Mouse (Mus musculus) left cerebral cortex, adult 8-10 months (tissue): ENCODE data around the gene Ccdc188. TPM values are rescaled to one million over a fixed set of nuclear protein-coding genes. Genes with fewer than 3 reads are reported as not detected.

Source experiments
- DNase-seq, 2 experiments: peaks; one replicate each; pipeline ENCODE4 v3.0.0; 2022; ENCODE audit warnings: low spot score in 2 of 2
- total RNA-seq, 4 experiments: library from RNA; stranded (reverse); gene quantifications; 2 replicates each; pipeline ENCODE4 v1.2.4; 2022

The Ccdc188 gene
- total RNA-seq, 4 experiments from 2014 or later = not detected

DNA sequence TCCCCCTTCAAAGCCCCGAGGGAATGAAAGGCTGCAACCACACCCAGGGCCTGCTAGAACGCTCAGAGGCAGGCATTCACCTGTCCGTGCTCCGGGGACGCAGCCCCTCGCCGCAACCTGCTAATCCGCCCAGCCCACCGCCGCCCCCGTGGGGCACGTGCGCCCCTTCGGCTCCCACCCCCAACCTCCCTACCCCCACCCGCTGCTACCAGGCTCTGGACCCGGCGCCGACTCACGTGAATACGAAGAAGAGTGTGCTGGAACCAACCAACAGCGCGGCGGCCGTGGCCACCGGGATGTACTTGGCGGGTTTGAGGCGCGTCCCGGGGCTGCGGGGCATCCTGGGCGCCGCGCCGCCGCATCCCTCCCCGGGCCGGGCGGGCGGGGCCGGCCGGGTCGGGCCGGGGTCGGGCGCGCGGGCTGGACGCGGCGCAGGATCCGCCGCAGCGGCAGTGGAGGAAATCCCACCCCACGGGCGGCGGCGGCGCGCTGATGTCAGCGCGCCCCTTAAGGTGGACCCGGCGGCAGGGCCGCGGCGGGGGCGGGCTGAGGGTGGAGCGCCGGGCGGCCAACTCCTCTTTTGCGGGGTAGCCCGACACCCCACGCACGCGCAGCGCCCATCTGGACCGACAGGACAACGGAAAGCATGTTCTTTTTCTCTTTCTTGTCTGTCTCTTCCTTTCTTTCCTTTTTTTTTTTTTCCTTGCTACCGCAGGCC lies 17.2 kb downstream of the Ccdc188 start, which contains the start of gene Zdhhc8:
TSS of gene Zdhhc8 (minus strand) at position 466 of the 718 bp plus-strand sequence.
- peak; percentile 67 to 73 for DNase-seq

DNA sequence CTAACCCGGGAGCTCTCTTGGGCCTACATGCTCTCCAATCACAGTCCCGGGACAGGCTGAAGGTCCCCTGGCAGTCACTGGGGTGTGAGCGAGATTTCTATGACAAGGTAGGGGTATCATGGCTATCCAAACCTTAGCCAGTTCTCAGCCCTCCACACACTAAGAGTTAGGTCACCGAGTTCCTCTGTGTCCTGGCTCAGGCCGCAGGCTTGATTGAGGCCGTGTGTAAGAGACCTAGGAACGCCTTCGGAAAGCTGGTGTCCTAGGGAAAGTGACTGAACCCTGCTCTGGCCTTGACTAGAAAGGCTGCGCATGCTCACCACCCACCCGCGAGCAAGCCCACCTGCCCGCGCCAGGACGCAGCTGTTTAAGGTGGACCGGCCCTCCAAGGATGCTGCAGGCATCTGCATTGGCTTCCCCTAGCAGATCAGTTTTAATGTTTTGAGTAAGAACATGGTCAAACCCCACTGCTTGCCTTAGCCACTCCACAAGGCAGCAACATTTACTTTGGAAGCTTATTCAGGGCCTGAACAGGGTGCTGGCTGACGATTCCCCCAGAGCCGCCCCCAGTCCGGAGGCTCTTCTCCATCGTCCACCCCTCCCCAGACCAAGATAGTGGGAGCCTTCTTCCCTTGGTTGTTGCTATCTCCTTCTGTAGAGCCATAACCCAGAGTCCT lies 17.8 kb downstream of the Ccdc188 start:
- peak in 1 of 2 experiments; percentile 66 for DNase-seq

DNA sequence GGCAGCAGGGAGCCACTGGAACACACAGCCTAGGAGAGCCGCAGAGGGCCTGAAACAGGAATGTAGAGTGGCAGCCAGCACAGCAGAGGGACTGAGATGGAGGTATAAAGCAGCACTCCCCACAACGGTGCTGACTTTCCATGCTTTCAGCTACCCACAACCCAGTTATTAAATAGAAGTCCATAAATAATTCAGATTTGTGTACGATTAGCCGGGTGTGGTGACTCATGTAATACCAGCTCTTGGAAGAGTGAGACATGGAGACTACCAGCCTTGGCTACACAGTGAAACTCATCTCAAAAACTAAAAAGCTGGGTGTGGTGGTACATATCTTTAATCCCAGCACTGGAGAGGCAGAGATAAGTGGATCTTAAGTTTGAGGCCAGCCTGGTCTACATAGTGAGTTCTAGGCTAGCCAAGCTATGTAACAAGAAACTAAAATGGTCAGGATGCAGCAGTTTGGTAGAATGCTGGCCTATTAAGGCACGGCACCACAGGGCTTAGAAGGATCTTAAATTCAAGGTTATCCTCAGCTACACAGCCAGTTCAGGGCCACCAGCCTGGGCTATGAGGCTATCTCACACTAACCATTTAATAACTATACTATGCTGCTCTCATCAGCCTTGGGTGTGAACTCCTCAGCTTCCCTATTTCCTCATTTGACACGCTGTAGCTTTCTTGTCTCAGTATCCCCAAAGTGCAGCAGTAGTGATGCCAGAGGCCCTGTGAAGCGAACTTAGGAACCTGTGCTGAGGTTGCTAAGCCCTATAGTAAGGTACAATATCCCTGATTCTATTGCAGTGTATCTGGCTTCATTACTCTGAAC lies 19.2 kb downstream of the Ccdc188 start:
- no peak for DNase-seq

DNA sequence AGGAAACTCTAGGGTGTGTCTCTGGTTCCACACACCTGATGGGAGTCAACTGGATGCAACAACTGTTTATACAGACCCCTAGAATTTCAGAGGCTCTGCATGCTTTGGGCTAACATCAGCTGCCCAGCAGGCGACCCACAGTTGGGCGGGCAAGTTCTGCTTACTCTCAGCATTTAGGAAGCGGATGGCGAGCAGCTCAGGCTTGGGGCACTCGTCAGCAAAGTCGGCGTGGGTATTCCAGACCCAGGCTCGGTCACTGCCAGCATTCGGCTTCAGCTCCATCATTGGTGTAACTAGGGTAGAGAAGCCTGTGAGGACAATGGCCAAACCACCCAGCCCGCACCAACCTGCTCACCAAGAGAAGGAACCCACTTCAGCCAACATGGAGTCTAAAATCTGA lies 23.9 kb downstream of the Ccdc188 start:
- DNase-seq = no peak

DNA sequence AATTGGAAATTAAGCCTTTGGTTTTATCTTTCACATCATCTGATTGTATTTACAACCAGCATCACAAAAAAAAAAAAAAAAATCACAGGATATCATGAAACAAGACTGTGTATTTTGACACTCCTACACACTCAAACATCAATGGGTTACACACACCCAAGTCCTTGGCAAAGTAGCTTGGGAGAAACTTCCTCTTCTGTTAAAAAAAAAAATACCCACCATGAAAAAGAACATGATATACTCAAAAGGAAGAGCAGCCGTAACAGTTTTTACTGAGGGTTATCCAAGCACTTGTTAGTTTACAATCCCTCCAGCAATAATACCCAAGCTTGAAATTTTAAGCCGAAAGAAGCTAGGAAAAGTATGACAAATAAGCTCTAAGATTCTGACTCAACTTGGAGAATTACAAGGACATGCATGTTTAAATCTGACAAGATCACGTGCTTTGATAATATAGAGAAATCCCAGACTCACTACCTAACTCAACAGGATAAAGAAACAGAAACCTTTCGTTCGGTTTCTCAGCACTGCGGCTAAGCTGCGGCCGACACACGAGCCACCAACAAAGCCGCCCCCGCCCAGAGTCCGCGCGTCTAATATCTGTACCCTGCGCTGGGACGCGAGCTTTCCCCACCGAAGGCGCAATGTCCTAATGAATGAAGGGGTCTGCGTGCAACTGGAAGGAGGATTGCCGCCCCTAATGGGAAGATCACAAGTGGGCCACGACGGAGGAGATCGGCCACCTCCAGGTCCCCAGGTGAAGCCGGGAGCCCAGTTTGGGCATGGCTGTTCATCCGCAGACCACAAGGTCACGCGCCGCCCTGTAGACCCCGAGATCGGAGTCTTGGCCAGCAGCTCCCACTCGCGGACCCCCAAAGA lies 30.1 kb downstream of the Ccdc188 start:
- DNase-seq = no peak

DNA sequence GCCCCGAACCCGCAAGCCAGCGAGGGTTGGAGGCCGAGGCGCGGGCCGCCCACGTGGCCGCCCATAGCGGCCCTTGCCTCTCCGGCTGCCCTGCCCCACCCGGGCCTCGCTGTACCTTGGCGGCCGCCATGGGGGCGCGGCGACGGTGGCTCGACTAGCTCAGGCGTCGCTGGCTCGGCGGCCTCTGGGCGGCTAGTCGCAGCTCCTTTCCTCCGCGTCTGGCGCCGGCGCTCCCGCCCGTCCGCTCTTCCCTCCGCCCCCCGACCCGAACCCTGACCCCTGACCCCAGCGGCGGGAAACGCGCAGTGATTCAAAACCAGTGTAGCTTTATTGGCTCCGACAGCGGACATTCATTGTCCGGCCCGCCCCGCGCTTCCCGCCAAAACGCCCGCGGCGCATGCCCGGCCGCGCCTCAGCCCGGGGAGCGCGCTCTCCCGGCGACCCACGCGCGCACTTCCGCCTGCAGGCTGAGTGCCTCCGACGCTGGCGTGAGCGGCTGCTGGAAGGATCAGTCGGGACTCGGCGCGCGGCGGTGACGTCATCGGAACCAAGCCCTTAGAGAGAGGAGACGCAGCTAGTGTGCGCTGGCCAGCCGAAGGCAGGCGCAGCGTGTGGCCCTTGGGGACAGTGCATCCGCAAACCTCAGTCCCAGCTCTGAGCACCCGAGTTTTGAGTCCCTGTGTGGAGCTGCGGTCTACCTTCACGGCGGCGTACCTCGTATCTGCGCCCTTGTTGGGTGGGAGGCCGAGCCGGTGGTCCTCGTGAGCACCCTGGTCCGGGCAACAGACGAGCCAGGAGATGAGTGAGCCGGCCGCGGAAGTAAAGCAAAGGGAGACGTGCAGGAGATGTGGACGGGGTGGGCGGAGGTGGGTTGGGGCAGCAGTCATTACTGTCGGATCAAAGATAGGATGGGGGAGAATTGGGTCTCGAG lies 31.0 kb downstream of the Ccdc188 start, which contains the start of the genes Trmt2a and Ranbp1:
TSS of gene Trmt2a (plus strand) at position 247 of the 931 bp plus-strand sequence.
TSS of gene Ranbp1 (minus strand) at position 300 of the 931 bp plus-strand sequence.
- DNase-seq = peak; percentile 99

DNA sequence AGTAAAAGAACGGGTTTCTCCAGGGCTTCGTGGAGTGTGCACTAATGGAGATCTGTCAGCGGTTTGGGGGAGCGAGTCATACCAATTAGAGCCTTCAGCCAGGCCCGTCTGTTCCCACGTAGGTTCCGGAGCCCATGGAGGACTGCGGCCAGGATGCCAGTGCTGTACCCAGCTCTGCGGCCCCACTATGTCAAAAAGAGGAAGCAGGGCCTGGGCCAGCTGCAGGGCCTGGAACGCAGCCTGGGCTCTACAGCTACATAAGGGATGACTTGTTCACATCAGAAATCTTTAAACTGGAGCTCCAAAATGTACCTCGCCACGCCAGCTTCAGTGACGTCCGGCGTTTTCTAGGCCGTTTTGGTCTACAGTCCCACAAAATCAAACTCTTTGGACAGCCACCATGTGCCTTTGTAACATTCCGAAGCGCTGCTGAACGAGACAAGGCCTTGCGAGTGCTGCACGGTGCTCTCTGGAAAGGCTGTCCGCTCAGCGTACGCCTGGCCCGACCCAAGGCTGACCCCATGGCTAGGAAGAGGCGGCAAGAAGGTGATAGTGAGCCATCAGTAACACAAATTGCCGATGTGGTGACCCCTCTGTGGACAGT lies 31.8 kb downstream of the Ccdc188 start:
- peak; percentile 38 to 42 for DNase-seq

DNA sequence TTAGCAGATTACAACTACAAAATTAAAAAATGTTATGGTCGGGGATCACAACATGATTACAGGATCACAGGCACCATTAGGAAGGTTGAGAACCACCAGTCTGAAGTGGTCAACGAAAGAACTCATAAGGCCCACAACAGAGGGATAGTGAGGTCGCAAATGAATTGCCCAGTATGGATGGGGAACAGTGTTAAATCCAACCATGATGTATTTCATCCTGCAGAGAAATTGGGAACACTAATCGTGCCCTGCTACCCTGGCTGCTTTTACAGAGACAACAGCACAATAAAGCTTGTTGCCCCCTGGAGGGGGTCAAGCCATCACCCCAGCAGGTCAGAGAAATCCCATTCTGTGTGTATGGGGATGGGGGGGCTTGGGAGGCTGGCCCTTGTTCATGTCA lies 32.6 kb downstream of the Ccdc188 start:
- DNase-seq = no peak

DNA sequence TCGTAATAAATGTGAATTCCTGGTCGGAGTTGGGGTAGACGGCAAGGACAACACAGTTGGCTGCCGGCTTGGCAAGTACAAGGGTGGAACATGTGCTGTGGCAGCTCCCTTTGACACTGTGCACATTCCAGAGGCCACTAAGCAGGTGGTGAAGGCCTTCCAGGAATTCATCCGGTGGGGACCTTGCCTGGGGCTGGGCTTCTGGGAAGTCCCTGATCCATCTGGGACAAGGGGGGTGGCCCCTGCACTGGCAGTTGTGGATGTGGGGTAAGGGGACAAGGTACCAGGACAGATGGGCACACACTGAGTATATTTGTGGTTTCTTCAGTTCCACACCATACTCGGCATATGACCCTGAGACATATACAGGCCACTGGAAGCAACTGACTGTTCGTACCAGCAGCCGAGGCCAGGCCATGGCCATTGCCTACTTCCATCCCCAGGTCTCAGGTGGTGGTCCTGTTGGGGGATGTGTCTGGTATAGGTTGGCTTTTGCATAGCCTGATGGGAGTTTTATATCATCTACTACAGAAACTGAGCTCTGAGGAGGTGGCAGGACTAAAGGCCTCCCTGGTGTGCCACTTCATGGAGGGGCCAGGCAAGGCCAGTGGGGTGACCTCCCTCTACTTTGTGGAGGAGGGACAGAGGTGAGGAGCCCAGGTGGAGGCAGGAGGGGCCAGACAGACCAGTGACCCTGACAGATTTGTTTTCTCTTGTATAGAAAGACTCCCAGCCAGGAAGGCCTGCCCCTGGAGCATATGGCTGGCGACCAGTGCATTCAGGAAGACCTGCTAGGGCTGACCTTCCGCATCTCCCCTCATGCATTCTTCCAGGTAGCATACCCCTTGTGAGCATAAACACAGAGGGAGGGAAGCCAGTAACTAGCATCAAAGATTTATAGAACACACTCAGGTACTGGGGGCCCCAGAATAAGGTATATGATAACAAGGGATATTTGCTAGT lies 33.4 kb downstream of the Ccdc188 start:
- no peak for DNase-seq

DNA sequence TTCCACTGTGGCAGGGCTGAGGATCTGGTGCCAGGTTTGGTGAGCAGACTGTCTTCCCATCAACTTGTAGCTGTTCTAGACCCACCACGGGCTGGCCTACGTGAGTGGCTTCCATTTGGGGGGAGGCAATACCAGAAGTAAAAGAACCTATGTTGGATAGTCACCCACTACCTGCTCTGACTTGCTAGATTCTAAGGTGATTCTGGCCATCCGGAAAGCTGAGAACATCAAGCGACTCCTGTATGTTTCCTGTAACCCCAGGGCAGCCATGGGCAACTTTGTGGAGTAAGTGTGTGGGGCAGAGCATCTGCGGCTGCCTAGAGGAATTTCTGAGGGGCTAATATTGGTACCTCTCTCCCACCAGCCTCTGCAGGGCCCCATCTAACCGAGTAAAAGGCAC lies 35.1 kb downstream of the Ccdc188 start:
- no peak for DNase-seq

DNA sequence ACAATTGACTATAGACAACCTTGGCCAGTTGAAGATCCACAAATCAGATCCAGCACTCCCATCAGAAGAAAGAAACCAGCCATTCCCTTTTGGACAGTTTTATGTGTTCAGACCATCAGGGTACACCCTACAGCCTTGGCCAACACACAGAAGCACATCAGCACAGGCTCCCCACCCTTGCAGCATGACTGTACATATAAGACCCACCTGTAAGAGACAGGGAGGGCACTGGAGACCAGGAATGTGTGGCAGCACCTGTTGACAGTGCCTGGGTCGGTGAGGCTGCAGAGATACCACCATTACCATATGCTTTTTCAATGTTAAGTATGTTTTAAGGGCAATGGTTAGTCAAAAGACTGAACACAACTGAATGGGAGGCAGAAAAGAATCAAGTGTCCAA lies 36.2 kb downstream of the Ccdc188 start:
- no peak for DNase-seq

DNA sequence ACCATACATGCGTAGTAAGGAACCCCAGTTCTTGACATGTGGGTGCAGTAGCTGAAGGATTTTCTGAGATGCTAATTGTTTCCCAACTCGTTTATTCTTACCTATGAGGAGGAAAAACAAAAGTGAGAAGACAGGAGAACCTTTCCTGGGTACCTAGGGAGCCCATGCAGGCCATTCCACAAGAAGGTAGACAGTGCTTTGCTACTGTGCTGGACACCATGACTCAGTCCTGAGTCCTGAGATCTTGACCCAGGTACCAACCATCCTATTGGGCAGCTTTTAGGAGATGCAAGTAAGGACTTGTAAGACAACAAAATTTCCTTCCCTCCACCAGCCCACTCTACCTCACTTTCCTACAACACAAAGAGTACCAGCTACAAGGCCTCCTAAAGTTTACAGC lies 40.5 kb downstream of the Ccdc188 start, which contains the start of gene Gm49776:
TSS of gene Gm49776 (minus strand) at position 101 of the 400 bp plus-strand sequence.
- DNase-seq = no peak

DNA sequence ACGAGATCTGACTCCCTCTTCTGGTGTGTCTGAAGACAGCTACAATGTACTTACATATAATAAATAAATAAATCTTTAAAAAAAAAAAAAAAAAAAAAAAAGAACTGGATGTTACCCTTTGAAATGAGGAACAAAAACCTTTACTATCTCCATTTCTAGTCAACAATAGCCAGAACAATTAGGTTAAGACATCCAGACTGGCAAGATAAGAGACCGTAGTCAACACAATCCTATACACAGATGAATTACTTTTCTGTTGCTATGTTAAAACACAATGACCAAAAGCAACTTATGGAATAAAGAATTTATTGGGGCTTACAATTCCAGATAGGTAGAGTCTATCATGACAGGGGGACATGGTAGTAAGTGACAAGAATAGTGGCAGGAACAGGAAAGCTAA lies 47.3 kb downstream of the Ccdc188 start:
- DNase-seq = no peak

DNA sequence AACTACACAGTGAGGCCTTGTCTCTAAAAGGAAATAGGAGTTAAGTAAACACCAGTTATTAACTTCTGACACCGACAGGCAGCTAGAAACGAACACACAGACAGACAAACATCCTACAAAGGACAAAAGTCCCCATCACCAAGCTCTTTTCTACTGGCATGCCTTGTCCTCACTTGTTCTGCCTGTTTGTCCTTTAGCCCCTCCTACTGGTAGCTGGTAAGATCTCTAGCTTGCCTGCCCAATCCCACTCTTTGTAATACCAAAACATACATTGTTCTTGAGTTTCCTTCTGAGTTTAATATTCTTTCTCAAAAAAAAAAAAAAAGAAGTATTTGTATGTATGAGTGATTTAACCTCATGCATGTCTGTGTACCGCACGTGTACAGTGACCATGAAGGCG lies 50.5 kb downstream of the Ccdc188 start:
- no peak for DNase-seq
